Mouse (Mus musculus): Measurements from ENCODE around the gene S100a16. TPM values are rescaled to one million over a fixed set of nuclear protein-coding genes. Genes with fewer than 3 reads are reported as not detected.
A peak's percentile ranks its signal among the peaks of the same experiment; 100 is the strongest.

The S100a16 gene
- polyA plus RNA-seq, 1 experiment = 140 TPM

- Histone ChIP-seq H3K27ac (ENCODE audit: insufficient read depth, low read depth, low read length) (no peak overlapping the region), H3K4me3 (ENCODE audit: insufficient read depth, low read depth, low read length) (no peak overlapping the region), H3K36me3 (ENCODE audit: control insufficient read depth, insufficient read depth, low read length) (no peaks in the 10 kb centered on the region; the same call in 1 of the 2 replicates), H3K4me1 (ENCODE audit: control insufficient read depth, insufficient read depth, low read length) (no peaks in the 10 kb centered on the region), H3K27me3 (replicated peaks; ENCODE audit: control insufficient read depth, insufficient read depth, low read length) (no peaks in the 10 kb centered on the region)
- WGBS = 64% methylated on average over 4 of the region's 4 CpGs
- no peak for TF ChIP-seq POLR2A (IDR thresholded peaks at IDR 0.05; ENCODE audit: low read depth, low read length)
- TF ChIP-seq CTCF (conservative IDR thresholded peaks at IDR 0.05; ENCODE audit: insufficient read depth, insufficient read length, low read depth, low read length) = peak; percentile 82
- DNase-seq = peak; percentile 81
Measured at GRCm38 (mm10) chr3:90525421-90525820, 11.6 kb upstream of the S100a16 start.

- Histone ChIP-seq H3K4me3 (ENCODE audit: insufficient read depth, low read depth, low read length) (no peak overlapping the region), H3K27ac (ENCODE audit: insufficient read depth, low read depth, low read length) (no peak overlapping the region), H3K36me3 (ENCODE audit: control insufficient read depth, insufficient read depth, low read length) (no peaks in the 10 kb centered on the region; the same call in 1 of the 2 replicates), H3K4me1 (ENCODE audit: control insufficient read depth, insufficient read depth, low read length) (no peaks in the 10 kb centered on the region), H3K27me3 (replicated peaks; ENCODE audit: control insufficient read depth, insufficient read depth, low read length) (no peaks in the 10 kb centered on the region)
- 59% methylated on average over 2 of the region's 2 CpGs for WGBS
- TF ChIP-seq CTCF (conservative IDR thresholded peaks at IDR 0.05; ENCODE audit: insufficient read depth, insufficient read length, low read depth, low read length) (no peak), POLR2A (IDR thresholded peaks at IDR 0.05; ENCODE audit: low read depth, low read length) (no peak)
- no peak for DNase-seq
Measured at GRCm38 (mm10) chr3:90526076-90526475, 11.0 kb upstream of the S100a16 start.

- DNase-seq = no peak
- no peaks in the 10 kb centered on the region; the same call in 1 of the 2 replicates for H3K36me3 ChIP-seq (ENCODE audit: control insufficient read depth, insufficient read depth, low read length)
- WGBS = 62% methylated on average over 5 of the region's 5 CpGs
- no peaks in the 10 kb centered on the region for H3K27me3 ChIP-seq (replicated peaks; ENCODE audit: control insufficient read depth, insufficient read depth, low read length)
- H3K4me1 ChIP-seq (ENCODE audit: control insufficient read depth, insufficient read depth, low read length) = no peaks in the 10 kb centered on the region
- no peak within 1 kb of the TSS for H3K4me3 ChIP-seq (ENCODE audit: insufficient read depth, low read depth, low read length)
- no peak within 1 kb of the TSS for H3K27ac ChIP-seq (ENCODE audit: insufficient read depth, low read depth, low read length)
- TF ChIP-seq CTCF (conservative IDR thresholded peaks at IDR 0.05; ENCODE audit: insufficient read depth, insufficient read length, low read depth, low read length) = no peak
- no peak for TF ChIP-seq POLR2A (IDR thresholded peaks at IDR 0.05; ENCODE audit: low read depth, low read length)
Measured at GRCm38 (mm10) chr3:90526580-90526979, 10.5 kb upstream of the S100a16 start, which contains the start of gene S100a14. S100a14 (plus strand) TSS chr3:90526856.

- WGBS = 89% methylated on average over 7 of the region's 7 CpGs
- TF ChIP-seq CTCF (conservative IDR thresholded peaks at IDR 0.05; ENCODE audit: insufficient read depth, insufficient read length, low read depth, low read length) (no peak), POLR2A (IDR thresholded peaks at IDR 0.05; ENCODE audit: low read depth, low read length) (no peak)
Measured at GRCm38 (mm10) chr3:90527291-90527873, 9.7 kb upstream of the S100a16 start.

GRCm38 (mm10) chr3:90531713-90532112, 5.3 kb upstream of the S100a16 start:
- WGBS = 61% methylated on average over 5 of the region's 5 CpGs

More at GRCm38 (mm10) chr3:90527291-90527873, 9.7 kb upstream of the S100a16 start:
- Histone ChIP-seq H3K27me3 (replicated peaks; ENCODE audit: control insufficient read depth, insufficient read depth, low read length) (no peaks in the 10 kb centered on the region), H3K27ac (ENCODE audit: insufficient read depth, low read depth, low read length) (no peak overlapping the region), H3K4me3 (ENCODE audit: insufficient read depth, low read depth, low read length) (no peak overlapping the region), H3K36me3 (ENCODE audit: control insufficient read depth, insufficient read depth, low read length) (no peaks in the 10 kb centered on the region; the same call in 1 of the 2 replicates), H3K4me1 (ENCODE audit: control insufficient read depth, insufficient read depth, low read length) (no peaks in the 10 kb centered on the region)
- DNase-seq = no peak

GRCm38 (mm10) chr3:90535446-90535845, 1.6 kb upstream of the S100a16 start:
- Histone ChIP-seq H3K27me3 (replicated peaks; ENCODE audit: control insufficient read depth, insufficient read depth, low read length) (no peaks in the 10 kb centered on the region), H3K4me1 (ENCODE audit: control insufficient read depth, insufficient read depth, low read length) (peaks cover 5% of the 10 kb centered on the region), H3K27ac (ENCODE audit: insufficient read depth, low read depth, low read length) (no peak overlapping the region), H3K4me3 (ENCODE audit: insufficient read depth, low read depth, low read length) (no peak overlapping the region), H3K36me3 (ENCODE audit: control insufficient read depth, insufficient read depth, low read length) (no peaks in the 10 kb centered on the region)
- TF ChIP-seq POLR2A (IDR thresholded peaks at IDR 0.05; ENCODE audit: low read depth, low read length) (no peak), CTCF (conservative IDR thresholded peaks at IDR 0.05; ENCODE audit: insufficient read depth, insufficient read length, low read depth, low read length) (no peak)
- no peak for DNase-seq
- 69% methylated on average over 1 of the region's 1 CpGs for WGBS

More at GRCm38 (mm10) chr3:90531713-90532112, 5.3 kb upstream of the S100a16 start:
- TF ChIP-seq POLR2A (IDR thresholded peaks at IDR 0.05; ENCODE audit: low read depth, low read length) = no peak
- no peak for TF ChIP-seq CTCF (conservative IDR thresholded peaks at IDR 0.05; ENCODE audit: insufficient read depth, insufficient read length, low read depth, low read length)
- Histone ChIP-seq H3K27ac (ENCODE audit: insufficient read depth, low read depth, low read length) (no peak overlapping the region), H3K4me1 (ENCODE audit: control insufficient read depth, insufficient read depth, low read length) (peaks cover 2% of the 10 kb centered on the region; the same call in 1 of the 2 replicates), H3K36me3 (ENCODE audit: control insufficient read depth, insufficient read depth, low read length) (no peaks in the 10 kb centered on the region), H3K27me3 (replicated peaks; ENCODE audit: control insufficient read depth, insufficient read depth, low read length) (no peaks in the 10 kb centered on the region), H3K4me3 (ENCODE audit: insufficient read depth, low read depth, low read length) (no peak overlapping the region)
- no peak for DNase-seq

- peak overlapping the region; percentile 96 for H3K27ac ChIP-seq (ENCODE audit: insufficient read depth, low read depth, low read length)
- no peak for TF ChIP-seq POLR2A (IDR thresholded peaks at IDR 0.05; ENCODE audit: low read depth, low read length)
- no peak for TF ChIP-seq CTCF (conservative IDR thresholded peaks at IDR 0.05; ENCODE audit: insufficient read depth, insufficient read length, low read depth, low read length)
- no peaks in the 10 kb centered on the region for H3K27me3 ChIP-seq (replicated peaks; ENCODE audit: control insufficient read depth, insufficient read depth, low read length)
- no peaks in the 10 kb centered on the region for H3K36me3 ChIP-seq (ENCODE audit: control insufficient read depth, insufficient read depth, low read length)
- WGBS = 32% methylated on average over 5 of the region's 5 CpGs
- H3K4me1 ChIP-seq (ENCODE audit: control insufficient read depth, insufficient read depth, low read length) = peaks cover 8% of the 10 kb centered on the region
- H3K4me3 ChIP-seq (ENCODE audit: insufficient read depth, low read depth, low read length) = peak overlapping the region; percentile 73
- no peak for DNase-seq
Measured at GRCm38 (mm10) chr3:90537905-90538296, 847 bp downstream of the S100a16 start.

Data from kidney, adult 2 months (tissue).